Mouse (Mus musculus) C2C12 (cell line): ENCODE data around the gene Usp16. TPM values are rescaled to one million over a fixed set of nuclear protein-coding genes. Genes with fewer than 3 reads are reported as not detected.

ENCODE experiments used
- H3K27me3 ChIP-seq: one replicate; pipeline ENCODE4 v1.6.1; 2011; ENCODE audit not compliant: control insufficient read depth, insufficient read depth, insufficient read length
- H3K36me3 ChIP-seq: one replicate; pipeline ENCODE4 v1.6.1; 2011; ENCODE audit not compliant: control insufficient read depth, insufficient read depth
- H3K4me3 ChIP-seq: one replicate; pipeline ENCODE4 v1.5.1; 2011; ENCODE audit warnings: mild to moderate bottlenecking, control low read depth; ENCODE audit not compliant: poor library complexity, insufficient read depth, severe bottlenecking
- H3K79me2 ChIP-seq: one replicate; pipeline ENCODE4 v1.6.1; 2011; ENCODE audit not compliant: control insufficient read depth, insufficient read depth
- H3K79me3 ChIP-seq: one replicate; pipeline ENCODE4 v1.6.1; 2011; ENCODE audit warnings: low read depth, control low read depth
- H3ac ChIP-seq: one replicate; pipeline ENCODE3; 2011; ENCODE audit warnings: low read depth; ENCODE audit not compliant: control insufficient read depth, insufficient read length
- CEBPB ChIP-seq: IDR thresholded peaks from one replicate; pipeline ENCODE4 v1.6.1; 2011; ENCODE audit warnings: low read depth, mild to moderate bottlenecking, control low read depth, moderate library complexity
- CTCF ChIP-seq: IDR thresholded peaks from one replicate; pipeline ENCODE4 v1.5.1; 2011; ENCODE audit not compliant: control insufficient read depth, insufficient read depth, insufficient read length
- FOSL1 ChIP-seq: IDR thresholded peaks from one replicate; pipeline ENCODE4 v1.8.0; 2011; ENCODE audit warnings: mild to moderate bottlenecking, low read length; ENCODE audit not compliant: poor library complexity, insufficient read depth, severe bottlenecking
- MAX ChIP-seq: IDR thresholded peaks from one replicate; pipeline ENCODE4 v1.6.1; 2011; ENCODE audit warnings: mild to moderate bottlenecking, control low read depth
- MYOD1 ChIP-seq: IDR thresholded peaks from one replicate; pipeline ENCODE4 v1.6.1; 2011; ENCODE audit warnings: low read depth; ENCODE audit not compliant: control insufficient read depth, insufficient read length
- MYOG ChIP-seq: IDR thresholded peaks from one replicate; pipeline ENCODE4 v1.6.1; 2011; ENCODE audit not compliant: control insufficient read depth, insufficient read length; ENCODE audit errors: extremely low read depth
- USF1 ChIP-seq: IDR thresholded peaks from one replicate; pipeline ENCODE4 v1.6.1; 2011; ENCODE audit warnings: low read depth, mild to moderate bottlenecking, control low read depth, moderate library complexity
- polyA plus RNA-seq: library from polyadenylated mRNA; unstranded; fragments of >200 nt; fragmentation: generic; extraction: Trizol; gene quantifications from one replicate; pipeline ENCODE4 v1.2.1, GENCODE M21; 2012; ENCODE audit warnings: missing spikeins

The Usp16 gene
- polyA plus RNA-seq, 1 experiment: 18.4 TPM

DNA sequence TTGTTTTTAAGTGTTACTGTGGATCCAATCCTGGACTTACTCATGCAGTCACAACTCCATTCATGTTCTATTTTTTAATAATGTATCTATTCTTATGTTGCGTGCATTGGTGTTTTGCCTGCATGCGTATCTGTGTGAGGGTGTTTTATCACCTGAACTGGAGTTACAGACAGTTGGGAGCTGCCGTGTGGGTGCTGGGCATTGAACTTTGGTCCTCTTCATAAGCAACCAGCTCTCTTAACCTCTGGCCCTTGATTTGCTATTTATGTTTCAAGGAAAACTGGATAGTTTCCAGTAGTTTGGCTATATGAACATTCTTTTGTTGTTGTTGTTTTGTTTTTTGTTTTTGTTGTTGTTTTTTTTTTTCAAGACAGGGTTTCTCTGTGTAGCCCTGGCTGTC is 9.0 kb upstream of the Usp16 start:
- Histone ChIP-seq H3K4me3 (no peak overlapping the region), H3K36me3 (no peaks in the 10 kb centered on the region), H3K27me3 (peaks cover 11% of the 10 kb centered on the region), H3K79me3 (no peaks in the 10 kb centered on the region), H3K79me2 (no peaks in the 10 kb centered on the region), H3ac (no peak overlapping the region)
- no peak for TF ChIP-seq CTCF

DNA sequence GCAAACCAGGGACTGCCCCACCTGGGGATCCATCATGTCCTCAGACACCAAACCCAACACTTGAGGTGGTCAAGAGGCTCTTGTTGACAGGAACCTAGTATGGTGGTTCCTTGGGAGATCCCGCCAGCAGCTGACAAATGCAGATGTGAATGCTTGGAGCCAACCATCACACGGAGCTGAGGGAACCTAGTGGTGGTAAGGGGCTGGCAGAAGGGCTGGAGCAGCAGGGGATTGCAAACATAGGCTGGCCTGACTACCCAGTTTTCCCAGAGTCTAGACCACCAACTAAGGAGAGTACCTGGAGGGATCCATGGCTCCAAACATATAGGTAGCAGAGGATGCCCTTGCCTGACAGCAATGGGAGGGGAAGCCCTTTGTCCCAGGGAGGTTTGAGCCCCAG is 1.3 kb upstream of the Usp16 start:
- peaks cover under 1% of the 10 kb centered on the region for H3K36me3 ChIP-seq
- peaks cover 34% of the 10 kb centered on the region for H3K79me2 ChIP-seq
- TF ChIP-seq FOSL1 (no peak), MAX (no peak), MYOG (no peak), CEBPB (no peak), CTCF (no peak), MYOD1 (no peak), USF1 (no peak)
- H3K79me3 ChIP-seq: peaks cover 30% of the 10 kb centered on the region
- no peak overlapping the region for H3K4me3 ChIP-seq
- no peaks in the 10 kb centered on the region for H3K27me3 ChIP-seq
- H3ac ChIP-seq: no peak overlapping the region

DNA sequence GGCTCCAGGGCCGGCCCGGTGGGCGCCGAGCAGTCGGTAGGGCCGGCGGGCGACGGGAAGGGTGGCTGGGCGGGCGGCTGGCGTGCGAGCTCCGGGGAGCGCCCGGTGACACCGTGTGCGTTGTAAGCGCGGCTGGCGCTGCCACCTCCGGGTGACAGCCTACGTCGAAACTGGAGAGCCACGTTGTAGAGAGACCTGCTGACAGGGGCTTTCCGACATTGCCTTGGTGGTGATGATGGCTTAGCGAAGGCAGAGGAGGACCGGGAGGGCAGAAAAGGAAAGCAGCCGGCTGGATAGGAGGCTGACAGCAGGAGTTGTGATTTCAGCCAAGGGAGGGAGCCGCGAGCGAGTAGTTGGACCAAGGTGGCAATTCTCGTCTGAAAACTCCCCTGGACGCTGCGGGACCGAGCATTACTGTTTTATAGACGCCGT is 693 bp downstream of the Usp16 start:
- Histone ChIP-seq H3K79me3 (peaks cover 43% of the 10 kb centered on the region), H3K79me2 (peaks cover 52% of the 10 kb centered on the region), H3K27me3 (no peaks in the 10 kb centered on the region), H3K4me3 (peak overlapping the region; percentile 83), H3K36me3 (peaks cover 12% of the 10 kb centered on the region), H3ac (peak overlapping the region; percentile 97)
- TF ChIP-seq FOSL1 (no peak), USF1 (no peak), MAX (no peak), CEBPB (no peak), MYOG (no peak), CTCF (no peak), MYOD1 (no peak)

DNA sequence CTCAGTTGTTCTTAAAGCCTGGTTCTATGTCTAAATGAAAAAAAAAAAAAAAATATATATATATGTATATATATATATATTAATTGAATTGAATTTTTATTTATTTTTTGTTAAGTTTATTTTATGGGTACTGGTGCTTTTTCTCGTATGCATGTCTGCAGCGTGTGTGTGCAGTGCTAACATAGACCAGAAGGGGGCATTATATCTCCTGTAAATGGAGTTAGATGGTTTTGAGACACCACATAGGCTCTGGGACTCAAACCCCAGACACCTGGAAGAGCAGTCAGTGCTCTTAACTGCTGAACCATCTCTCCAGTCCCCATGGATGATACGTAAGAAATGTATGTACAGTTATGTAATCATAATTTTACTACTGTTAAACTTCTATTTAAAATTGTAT is 4.2 kb downstream of the Usp16 start:
- TF ChIP-seq CEBPB: no peak
- TF ChIP-seq FOSL1: no peak
- TF ChIP-seq MYOD1: no peak
- H3K27me3 ChIP-seq: no peaks in the 10 kb centered on the region
- peaks cover 82% of the 10 kb centered on the region for H3K79me2 ChIP-seq
- H3K4me3 ChIP-seq: no peak overlapping the region
- no peak overlapping the region for H3ac ChIP-seq
- H3K79me3 ChIP-seq: peaks cover 51% of the 10 kb centered on the region
- peaks cover 37% of the 10 kb centered on the region for H3K36me3 ChIP-seq

DNA sequence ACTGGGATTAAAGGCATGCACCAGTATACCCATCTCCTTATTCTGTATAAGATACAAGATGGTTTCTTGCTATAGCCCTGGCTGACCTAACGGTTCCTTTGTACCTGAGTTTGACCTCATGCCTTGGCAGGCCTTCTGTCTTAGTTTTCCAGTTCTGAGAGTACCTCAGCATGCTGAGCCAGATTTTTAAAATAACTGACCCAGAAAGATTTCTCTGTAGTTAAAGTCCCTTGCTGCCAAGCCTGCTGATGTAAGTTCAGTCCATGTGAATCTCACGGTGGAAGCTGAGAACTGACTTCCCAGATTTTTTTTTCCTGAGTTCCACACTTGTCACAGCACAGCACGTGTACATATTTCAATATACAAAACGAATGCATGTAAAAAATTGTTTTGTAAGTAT is 16.1 kb downstream of the Usp16 start:
- H3K79me3 ChIP-seq: no peaks in the 10 kb centered on the region
- no peak for TF ChIP-seq FOSL1
- no peak for TF ChIP-seq CEBPB
- no peak for TF ChIP-seq MAX
- TF ChIP-seq MYOG: no peak
- no peak for TF ChIP-seq CTCF
- TF ChIP-seq MYOD1: no peak
- TF ChIP-seq USF1: no peak
- no peaks in the 10 kb centered on the region for H3K27me3 ChIP-seq
- H3K79me2 ChIP-seq: no peaks in the 10 kb centered on the region
- peaks cover 86% of the 10 kb centered on the region for H3K36me3 ChIP-seq
- no peak overlapping the region for H3K4me3 ChIP-seq
- H3ac ChIP-seq: no peak overlapping the region

DNA sequence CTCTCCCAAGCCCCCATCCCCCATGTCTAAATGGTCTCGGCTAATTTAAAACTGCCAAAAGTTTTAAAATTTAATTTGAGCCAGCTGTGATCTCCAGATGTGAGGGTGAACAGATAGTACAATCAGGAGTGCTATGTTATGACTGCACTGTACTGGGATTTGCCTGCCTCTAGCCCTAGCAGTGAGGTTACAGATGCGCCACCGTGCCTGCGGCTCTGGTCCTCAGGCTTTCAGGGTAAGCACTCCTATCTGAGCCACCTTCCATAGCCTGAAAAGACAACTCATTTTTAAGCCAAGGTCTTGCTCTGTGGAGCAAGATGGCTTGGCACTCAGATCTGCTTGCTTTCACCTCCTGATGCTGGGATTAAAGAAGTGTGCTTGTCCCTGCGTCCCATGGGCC is 29.9 kb downstream of the Usp16 start:
- TF ChIP-seq CEBPB (no peak), MAX (no peak)
- no peaks in the 10 kb centered on the region for H3K27me3 ChIP-seq
- peaks cover 8% of the 10 kb centered on the region for H3K79me2 ChIP-seq
- H3K36me3 ChIP-seq: peaks cover 88% of the 10 kb centered on the region
- no peak overlapping the region for H3ac ChIP-seq
- H3K4me3 ChIP-seq: no peak overlapping the region
- H3K79me3 ChIP-seq: peaks cover 3% of the 10 kb centered on the region
